ENCODE assay signal across 10 mouse cellular contexts in the genomic region with DNA sequence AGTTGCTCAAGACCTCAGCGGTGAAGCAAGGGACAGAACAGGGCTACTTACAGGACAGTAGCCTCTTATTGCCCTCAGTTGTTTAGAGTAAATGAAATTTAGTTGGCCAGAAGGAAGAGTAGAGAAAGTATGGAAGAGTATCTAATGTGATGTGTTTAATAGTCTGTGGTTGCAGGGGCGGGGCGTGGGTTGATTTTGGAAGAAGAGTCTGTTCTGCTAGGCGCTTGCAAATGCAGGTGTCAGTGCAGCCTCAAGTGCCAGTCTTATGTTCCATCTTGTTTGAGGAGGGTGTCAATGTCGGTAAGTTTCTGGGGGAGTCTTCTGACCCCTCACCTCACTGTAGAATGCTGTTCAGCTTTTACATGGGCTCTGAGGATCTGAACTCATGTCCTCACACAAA. TPM values are rescaled to one million over a fixed set of nuclear protein-coding genes. Genes with fewer than 3 reads are reported as not detected.
DNase-seq lines count a peak whose midpoint lies in the region; ATAC-seq and TF ChIP-seq lines count a peak whose summit lies in the region.
"Not testable (repeated sequence)": the region's sequence is repeated elsewhere in the genome, so short reads cannot be mapped to it uniquely, and the experiment has no call there.
"Had no signal": no experiment of that assay in that cellular context is flagged by ENCODE, and none has a peak within 500 bp of the region (broad histone marks: within the 10 kb centered on the region; RNA-seq: fewer than 3 reads in every experiment).

No protein-coding gene starts in this region.

- not testable (repeated sequence) for H3K27me3 ChIP-seq in lung, postnatal 0 days (replicated peaks; ENCODE audit: insufficient read depth, low read length)

- H3K9ac ChIP-seq in lung, postnatal 0 days (replicated peaks; ENCODE audit: low read depth): not testable (repeated sequence)

- H3K36me3 ChIP-seq in lung, postnatal 0 days (ENCODE audit: insufficient read depth, low read length): not testable (repeated sequence)

- H3K4me3 ChIP-seq in lung, postnatal 0 days (ENCODE audit: low read depth, low read length): not testable (repeated sequence)

- ATAC-seq in lung, postnatal 0 days: not testable (repeated sequence)

- not testable (repeated sequence) for TF ChIP-seq EP300 in lung, postnatal 0 days (IDR thresholded peaks at IDR 0.05)

- not testable (repeated sequence) for H3K27ac ChIP-seq in lung, postnatal 0 days (ENCODE audit: low read length)

- DNase-seq in brain, adult 2 months (ENCODE audit: low read depth, low spot score): peak; percentile 2
- peak; percentile 39 for DNase-seq in heart, adult 11 months
- DNase-seq in induced T-regulatory cell, adult 2 months (ENCODE audit: low read depth): peak; percentile 17
- peak; percentile 4 for DNase-seq in lung, postnatal 0 days (ENCODE audit: low spot score)
- peak; percentile 25 for DNase-seq in thymus, postnatal 0 days (ENCODE audit: low spot score)
- DNase-seq in thymus, postnatal 4 days: peak; percentile 55

- WGBS in lung, postnatal 0 days: 89% methylated on average over 4 of the region's 5 CpGs

- not testable (repeated sequence) for H3K4me1 ChIP-seq in lung, postnatal 0 days (ENCODE audit: insufficient read depth, low read depth, low read length)

- not testable (repeated sequence) for TF ChIP-seq CTCF in lung, postnatal 0 days (IDR thresholded peaks at IDR 0.05)

- not testable (repeated sequence) for H3K4me2 ChIP-seq in lung, postnatal 0 days (replicated peaks; ENCODE audit: low read depth, low read length)

- not testable (repeated sequence) for H3K9me3 ChIP-seq in lung, postnatal 0 days (ENCODE audit: low read length)

RNA-seq across cellular contexts. Expression of gene Sytl3, which starts 6.5 kb away (rescaled TPM):
- 0.40 and 0.67 TPM in 2 replicates for polyA plus RNA-seq in lung, postnatal 0 days (2015; fragmentation: Nextera tagmentation; extraction: Ambion mirVana)
- polyA plus RNA-seq in thymus, postnatal 0 days (2015; fragmentation: Nextera tagmentation; extraction: Ambion mirVana): 62.0 and 75.8 TPM in 2 replicates
- polyA plus RNA-seq: embryonic facial prominence, embryonic 11.5 days; erythroblast, embryonic 14.5 days; G1E; Patski had no signal

RNA-seq across cellular contexts. Expression of gene Dynlt1f, which starts 9.7 kb away (rescaled TPM):
- 185 and 188 TPM in 2 replicates for polyA plus RNA-seq in lung, postnatal 0 days (2015; fragmentation: Nextera tagmentation; extraction: Ambion mirVana)
- polyA plus RNA-seq in thymus, postnatal 0 days (2015; fragmentation: Nextera tagmentation; extraction: Ambion mirVana): 304 and 317 TPM in 2 replicates

Comparison
In these comparisons a context has a peak if more than half of its experiments do, and no peak if none do; other contexts are left out.
1. DNase-seq: peak in every context shown above with its lines; median percentile 55 in thymus, postnatal 4 days; 39 in heart, adult 11 months; 25 in thymus, postnatal 0 days; 17 in induced T-regulatory cell, adult 2 months; 4 in lung, postnatal 0 days; 2 in brain, adult 2 months.
2. RNA of gene Sytl3, which starts 6.5 kb away (polyA plus RNA-seq): 62.0 to 75.8 TPM in thymus, postnatal 0 days; 0.40 to 0.67 TPM in lung, postnatal 0 days; every median in the first group is over 10 times any median in the second.